Mouse (Mus musculus): Measurements from ENCODE around the gene Pafah2.

Pafah2 gene

GRCm38 (mm10) chr4:134417111-134417510, 21.0 kb downstream of the Pafah2 start:
- DNase-seq (ENCODE audit: low read depth, low spot score) = no peak

GRCm38 (mm10) chr4:134421971-134422370, 25.9 kb downstream of the Pafah2 start:
- DNase-seq (ENCODE audit: low read depth, low spot score) = no peak

DNA sequence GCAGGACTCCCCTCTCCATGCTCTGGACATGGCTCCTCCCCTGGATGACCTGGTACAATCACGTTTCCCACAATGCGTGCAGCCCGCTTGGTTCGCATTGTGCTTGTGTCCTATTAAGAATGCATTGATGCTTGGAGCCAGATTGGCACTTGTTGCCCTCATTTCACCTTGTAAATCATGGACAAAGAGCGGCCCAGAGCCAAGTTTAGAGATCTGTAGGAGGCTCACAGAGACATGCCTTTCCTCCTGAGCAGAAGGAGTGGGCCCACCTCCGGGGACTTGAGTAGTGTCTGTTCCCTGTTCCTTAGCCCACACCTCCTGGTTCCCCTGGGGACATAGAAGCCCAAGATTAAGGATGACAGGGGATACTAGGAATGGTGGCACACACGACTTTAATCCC, 27.8 kb downstream of the Pafah2 start:
- DNase-seq (ENCODE audit: low read depth, low spot score) = no peak

DNA sequence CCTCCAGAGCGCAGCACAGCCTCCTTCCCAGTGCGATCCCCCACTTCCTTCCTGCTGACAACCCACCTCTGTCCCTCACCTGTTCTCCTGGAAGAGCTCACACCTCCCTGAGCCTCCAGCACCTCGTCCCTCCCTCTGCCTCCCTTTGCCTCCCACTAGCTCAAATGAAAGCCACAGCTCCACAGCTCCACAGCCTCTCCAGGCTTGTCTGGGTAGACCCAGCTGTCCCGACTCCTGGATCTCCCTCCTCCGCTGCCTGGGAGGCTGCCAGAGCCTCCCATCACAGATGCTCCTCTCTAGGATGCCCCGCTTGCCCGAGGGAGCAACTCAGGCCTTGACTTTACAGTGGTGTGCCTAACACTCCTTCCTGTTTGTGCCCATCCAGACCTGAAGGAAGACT, 29.0 kb downstream of the Pafah2 start:
- no peak for DNase-seq (ENCODE audit: low read depth, low spot score)

DNA sequence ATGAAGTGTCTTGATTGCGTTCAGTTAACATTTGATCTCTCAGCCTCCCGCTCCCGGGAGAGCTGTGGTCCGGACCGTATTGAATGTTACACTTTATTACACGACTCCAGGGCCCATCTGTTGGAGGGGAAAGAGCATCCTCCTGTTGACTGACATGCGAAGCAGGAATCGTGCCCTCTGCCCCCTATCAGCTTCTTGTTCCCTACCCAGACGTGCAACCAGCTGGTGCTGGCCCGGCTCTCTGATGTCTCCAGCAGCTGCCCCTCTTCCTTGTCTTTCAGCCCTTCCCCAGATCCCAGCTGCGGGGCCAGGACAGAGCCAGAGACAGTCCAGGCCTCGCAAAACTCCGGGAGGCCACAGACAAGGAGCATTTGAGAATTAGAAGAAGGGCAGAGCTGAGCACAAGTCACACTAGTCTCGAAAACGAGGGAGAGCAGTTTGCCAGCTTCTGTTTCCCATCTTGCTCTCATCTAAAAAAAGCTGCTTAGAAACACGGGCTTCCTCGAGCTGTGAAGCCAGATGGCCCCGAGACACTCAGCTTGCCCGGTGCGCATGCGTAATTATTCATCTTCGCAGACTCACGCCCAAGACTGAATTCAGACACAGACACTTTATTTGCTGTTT, 34.4 kb downstream of the Pafah2 start:
- DNase-seq (ENCODE audit: low read depth, low spot score) = no peak

GRCm38 (mm10) chr4:134432686-134433360, 36.7 kb downstream of the Pafah2 start:
- no peak for DNase-seq (ENCODE audit: low read depth, low spot score)

- no peak for DNase-seq (ENCODE audit: low read depth, low spot score)
These were observed 40.1 kb downstream of the Pafah2 start for GRCm38 (mm10) chr4:134436185-134436584.

DNA sequence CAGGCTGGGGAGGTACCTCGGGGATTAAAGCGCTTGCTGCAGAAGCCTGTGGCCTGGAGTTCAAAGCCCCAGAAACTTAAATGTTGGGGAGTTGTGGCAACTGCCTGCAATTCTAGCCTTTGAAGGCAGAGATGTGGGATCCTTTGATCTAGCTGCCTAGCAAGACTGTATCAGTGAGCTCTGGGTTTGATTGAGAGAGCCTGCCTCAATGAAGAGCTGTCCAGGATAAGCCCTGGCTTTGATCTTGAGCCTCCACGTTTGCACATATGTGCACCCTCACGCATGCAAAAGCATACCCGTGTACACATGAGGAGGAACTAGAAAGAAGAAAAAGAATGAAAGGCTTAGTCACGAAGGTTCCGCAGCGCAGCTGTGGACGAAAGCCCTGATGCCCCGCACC, 40.5 kb downstream of the Pafah2 start:
- DNase-seq (ENCODE audit: low read depth, low spot score) = no peak

DNA sequence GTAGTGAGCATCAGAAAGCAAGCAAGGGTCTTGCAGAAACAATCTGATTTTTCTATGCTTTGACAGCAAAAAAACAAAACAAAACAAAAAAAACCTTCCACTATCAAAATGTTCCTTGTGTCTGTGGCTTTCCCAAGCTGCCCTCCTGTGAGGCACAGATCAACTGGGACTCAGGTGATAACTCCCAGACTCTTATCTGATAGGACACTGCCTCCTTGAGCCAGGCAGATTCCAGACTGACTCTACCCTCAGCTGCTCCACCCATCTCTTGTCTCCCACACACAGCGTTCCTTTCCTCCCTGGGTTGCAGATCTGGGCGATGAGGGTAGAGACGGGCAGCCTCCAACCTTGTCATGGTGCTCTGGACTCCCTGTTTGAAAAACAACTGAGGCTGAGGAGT, 43.0 kb downstream of the Pafah2 start:
- no peak for DNase-seq (ENCODE audit: low read depth, low spot score)

- DNase-seq (ENCODE audit: low read depth, low spot score) = no peak
These were observed 43.8 kb downstream of the Pafah2 start for GRCm38 (mm10) chr4:134439919-134440318.

DNA sequence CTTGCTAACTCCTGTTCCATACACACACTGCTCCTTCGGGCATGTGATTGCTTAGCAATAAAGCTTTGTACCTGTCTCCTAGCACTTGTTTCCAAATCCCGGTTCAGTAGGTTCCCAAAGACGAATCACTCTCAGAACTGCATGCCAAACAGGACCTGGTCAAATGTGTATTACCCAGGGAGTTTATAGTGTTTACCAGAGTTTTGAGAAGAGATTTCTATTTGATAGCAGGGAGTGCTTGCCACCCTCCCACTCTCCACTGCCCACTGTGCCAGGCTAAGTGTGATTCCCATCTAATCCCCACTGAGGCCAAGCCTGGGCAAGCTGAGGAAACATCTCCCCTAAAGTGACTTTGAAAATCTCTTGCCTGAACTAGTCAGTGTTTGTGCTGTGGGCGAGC, 46.1 kb downstream of the Pafah2 start:
- DNase-seq (ENCODE audit: low read depth, low spot score) = no peak

DNA sequence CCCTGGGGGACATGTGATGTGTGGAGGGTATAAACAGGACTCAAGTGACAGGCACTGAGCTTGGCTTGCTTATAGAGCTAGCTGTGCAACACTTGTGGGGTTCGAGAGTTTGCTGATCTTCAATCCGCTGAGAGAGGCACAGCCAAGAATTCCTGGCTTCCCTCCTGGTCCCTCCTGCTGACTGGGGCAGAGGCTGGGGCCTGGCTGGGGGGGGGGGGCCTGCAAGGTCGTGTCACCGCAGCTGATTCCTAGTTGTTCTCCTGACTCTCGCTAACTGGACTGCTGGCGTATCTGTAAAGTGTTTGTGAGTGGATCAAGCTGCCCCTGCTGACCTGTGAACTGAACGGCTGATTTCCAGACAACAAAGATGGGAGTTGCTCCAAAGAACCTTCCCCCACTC, 47.5 kb downstream of the Pafah2 start:
- DNase-seq (ENCODE audit: low read depth, low spot score) = no peak

DNA sequence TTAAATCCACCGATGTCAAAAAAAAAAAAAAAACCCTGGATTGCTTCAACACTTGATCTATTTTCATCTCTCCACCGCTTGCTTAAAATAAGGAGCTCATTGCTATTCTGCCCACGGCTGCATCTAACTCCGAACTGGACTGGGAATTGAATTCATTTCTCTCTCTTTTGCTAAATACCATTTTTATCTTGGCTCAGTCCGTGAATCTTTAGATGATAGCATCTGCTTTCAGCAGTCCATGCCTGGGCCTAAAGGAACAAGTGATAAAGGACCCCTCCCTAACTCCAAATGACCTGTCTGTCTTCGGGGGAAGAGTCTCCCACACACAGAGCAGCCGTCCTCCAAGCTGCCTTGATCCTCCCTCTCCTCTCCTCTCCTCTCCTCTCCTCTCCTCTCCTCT, 48.8 kb downstream of the Pafah2 start:
- DNase-seq (ENCODE audit: low read depth, low spot score) = no peak

DNA sequence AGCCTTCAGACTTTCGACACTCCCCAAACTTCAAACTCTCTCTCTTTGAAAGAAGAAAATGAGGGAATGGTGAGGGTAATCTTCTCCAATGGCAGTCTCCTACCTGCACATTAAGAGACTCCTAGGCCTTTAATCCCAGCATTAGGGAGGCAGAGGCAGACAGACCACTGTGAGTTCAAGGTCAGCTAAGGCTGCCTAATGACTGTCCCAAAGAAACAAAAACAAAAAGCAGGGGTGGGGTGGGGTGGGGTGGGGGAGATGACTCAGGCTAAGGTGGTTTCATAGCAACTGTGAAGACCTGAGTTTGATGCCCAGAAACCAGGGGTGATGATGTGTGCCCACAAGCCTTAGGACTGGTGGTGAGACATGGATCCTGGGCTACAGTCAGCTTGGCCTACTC, 49.4 kb downstream of the Pafah2 start:
- no peak for DNase-seq (ENCODE audit: low read depth, low spot score)

GRCm38 (mm10) chr4:134447966-134448365, 51.8 kb downstream of the Pafah2 start:
- DNase-seq (ENCODE audit: low read depth, low spot score) = peak; percentile 30

GRCm38 (mm10) chr4:134449595-134450391, 53.7 kb downstream of the Pafah2 start:
- no peak for DNase-seq (ENCODE audit: low read depth, low spot score)

DNA sequence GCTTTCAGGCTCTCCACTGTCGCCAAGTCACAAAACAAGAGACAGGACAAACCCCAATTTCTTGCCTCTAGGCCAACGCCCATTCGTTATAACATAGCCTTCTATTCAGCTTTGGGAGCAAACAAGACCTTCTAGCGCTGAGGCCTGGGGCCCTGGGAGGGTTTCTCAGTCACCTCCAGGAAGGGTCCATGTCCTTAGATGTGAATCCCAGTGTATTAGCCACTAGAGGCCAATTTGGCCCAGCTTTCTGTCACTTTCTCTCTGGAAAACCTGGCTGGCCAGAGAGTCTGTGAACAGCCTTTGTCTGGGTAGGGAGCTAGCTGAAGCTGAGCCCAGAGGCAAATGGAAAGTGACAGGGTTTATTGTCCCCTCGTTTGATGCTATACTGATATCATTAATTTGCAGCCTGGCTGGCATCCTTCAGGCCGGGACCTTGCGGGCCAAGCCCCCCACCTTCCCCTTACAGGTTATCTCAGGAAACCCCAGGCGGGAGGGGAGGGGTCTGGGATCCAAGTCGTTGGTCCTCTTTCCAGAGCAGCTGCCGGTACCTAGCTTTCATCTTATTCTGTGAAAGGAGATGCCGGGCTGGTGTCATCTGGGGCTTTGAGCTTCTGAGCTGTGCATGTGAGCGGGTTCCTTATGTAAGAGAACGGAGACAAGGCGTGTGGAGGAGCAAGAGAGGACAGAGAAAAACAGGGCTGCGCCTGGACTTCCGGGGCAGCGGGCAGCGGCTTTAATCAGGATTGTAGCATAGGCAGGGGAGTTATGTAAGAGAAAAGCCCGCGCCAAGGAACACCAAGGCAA, 54.5 kb downstream of the Pafah2 start:
- DNase-seq (ENCODE audit: low read depth, low spot score) = no peak

DNA sequence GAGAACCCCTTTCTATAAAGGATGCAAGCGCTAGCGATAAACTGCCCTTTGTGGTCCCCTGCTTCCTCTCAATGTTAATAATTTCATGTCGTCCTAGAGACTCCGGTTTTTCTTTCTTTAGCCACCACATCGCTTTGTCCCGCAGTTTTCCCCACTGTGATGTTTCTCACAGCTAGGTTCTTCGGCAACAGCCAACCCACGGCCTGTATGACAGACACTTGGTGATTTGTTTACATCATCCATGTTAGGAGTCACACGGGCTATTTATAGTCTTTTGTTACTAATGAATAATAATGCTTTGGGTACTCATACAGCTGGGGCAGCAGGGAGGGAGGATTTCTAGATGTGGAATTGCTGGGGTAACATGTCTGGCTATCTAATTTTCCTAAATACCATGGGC, 55.4 kb downstream of the Pafah2 start:
- DNase-seq (ENCODE audit: low read depth, low spot score) = no peak

GRCm38 (mm10) chr4:134453619-134454400, 57.7 kb downstream of the Pafah2 start:
- DNase-seq (ENCODE audit: low read depth, low spot score) = no peak

DNA sequence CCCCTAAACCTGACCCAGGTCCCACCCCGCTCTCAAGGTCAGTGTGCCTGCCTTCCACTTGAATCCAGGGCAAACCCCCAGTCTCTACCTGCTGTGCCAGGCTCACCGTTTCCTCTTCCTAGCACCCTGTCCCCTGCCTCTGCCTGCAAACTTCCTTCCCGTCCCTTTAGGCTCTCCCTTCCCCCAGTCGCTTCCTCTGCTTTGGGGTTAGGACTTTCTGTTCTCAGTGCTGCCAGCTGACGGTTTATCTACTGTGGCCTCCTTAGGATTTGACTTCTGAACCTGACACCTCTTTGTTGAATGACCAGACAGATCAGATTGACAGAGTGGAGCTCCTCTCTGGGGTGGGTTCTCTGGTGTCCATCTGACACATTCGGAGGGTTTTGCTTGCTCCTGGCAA, 59.2 kb downstream of the Pafah2 start:
- no peak for DNase-seq (ENCODE audit: low read depth, low spot score)

GRCm38 (mm10) chr4:134457130-134457825, 61.2 kb downstream of the Pafah2 start:
- no peak for DNase-seq (ENCODE audit: low read depth, low spot score)

Measured in A20 (cell line).